Mouse (Mus musculus) liver, adult 2 months (tissue): ENCODE measurements at regions not wholly inside any gene's neighbourhood (a gene's known extent, or its start where the extent isn't known, plus 50 kb on each side); places are given as distances from the start of the nearest gene placed in this dataset.
A peak's percentile ranks its signal among the peaks of the same experiment; 100 is the strongest.
"Not testable (repeated sequence)": the region's sequence is repeated elsewhere in the genome, so short reads cannot be mapped to it uniquely, and the experiment has no call there.

Experiments used
- DNase-seq: peaks from one replicate; pipeline ENCODE4 v3.0.0-alpha.2; 2011; ENCODE audit warnings: low read depth, low spot score; ENCODE audit errors: extremely low read depth
- H3K27ac ChIP-seq: fragments of 200-500 bp; replicated peaks from 2 replicates; pipeline ENCODE4 v1.5.1; 2012; ENCODE audit warnings: low read depth, mild to moderate bottlenecking, control low read depth, inconsistent platforms, low read length; ENCODE audit not compliant: insufficient read depth
- H3K27me3 ChIP-seq: fragments of 200-500 bp; 2 replicates; pipeline ENCODE4 v1.6.1; 2012; ENCODE audit warnings: mild to moderate bottlenecking, moderate library complexity, low read length, inconsistent platforms; ENCODE audit not compliant: control insufficient read depth, insufficient read depth
- H3K36me3 ChIP-seq: fragments of 200-500 bp; 2 replicates; pipeline ENCODE4 v1.6.1; 2012; ENCODE audit warnings: low read length, inconsistent platforms; ENCODE audit not compliant: control insufficient read depth, insufficient read depth
- H3K4me1 ChIP-seq: fragments of 200-500 bp; 2 replicates; pipeline ENCODE4 v1.6.1; 2011; ENCODE audit warnings: low read length; ENCODE audit not compliant: control insufficient read depth, insufficient read depth
- H3K4me3 ChIP-seq: fragments of 200-500 bp; 2 replicates; pipeline ENCODE4 v1.5.1; 2011; ENCODE audit warnings: low read depth, mild to moderate bottlenecking, control low read depth, low read length, moderate library complexity; ENCODE audit not compliant: insufficient read depth
- H3K79me2 ChIP-seq: fragments of 200-500 bp; 2 replicates; pipeline ENCODE4 v1.6.1; 2012; ENCODE audit warnings: inconsistent platforms, mild to moderate bottlenecking, low read length, moderate library complexity; ENCODE audit not compliant: control insufficient read depth, insufficient read depth
- H3K9ac ChIP-seq: fragments of 200-500 bp; 2 replicates; pipeline ENCODE4 v1.6.1; 2012; ENCODE audit warnings: low read depth, mild to moderate bottlenecking, control low read depth, inconsistent platforms, low read length
- CTCF ChIP-seq: fragments of 200-500 bp; IDR thresholded peaks from 2 replicates; pipeline ENCODE4 v1.5.1; 2011; ENCODE audit warnings: low read depth, low read length, control low read depth
- POLR2A ChIP-seq: fragments of 200-500 bp; IDR thresholded peaks from 2 replicates; pipeline ENCODE4 v1.6.1; 2011; ENCODE audit warnings: low read length, control low read depth; ENCODE audit not compliant: insufficient read depth; ENCODE audit errors: extremely low read depth
- WGBS: fragments of 180-500 bp; shearing (Covaris S2); methylation state at CpG from one replicate; pipeline ENCODE4 v1.1.7; 2018; 5-methylcytosine and 5-hydroxymethylcytosine counted together

GRCm38 (mm10) chr5:17208554-17209283 is 164.3 kb upstream of the Speer4f2 start:
- no peak overlapping the region for H3K9ac ChIP-seq
- no peaks in the 10 kb centered on the region for H3K36me3 ChIP-seq
- 81% methylated on average over 4 of the region's 4 CpGs for WGBS
- no peak overlapping the region for H3K4me3 ChIP-seq
- no peak for TF ChIP-seq POLR2A
- TF ChIP-seq CTCF: no peak
- no peaks in the 10 kb centered on the region for H3K79me2 ChIP-seq
- H3K27me3 ChIP-seq: no peaks in the 10 kb centered on the region
- H3K27ac ChIP-seq: no peak overlapping the region
- no peak for DNase-seq
- H3K4me1 ChIP-seq: no peaks in the 10 kb centered on the region

GRCm38 (mm10) chr5:17210723-17211245 is 162.2 kb upstream of the Speer4f2 start:
- Histone ChIP-seq H3K9ac (no peak overlapping the region), H3K27me3 (no peaks in the 10 kb centered on the region), H3K36me3 (no peaks in the 10 kb centered on the region), H3K4me1 (no peaks in the 10 kb centered on the region), H3K27ac (no peak overlapping the region), H3K79me2 (no peaks in the 10 kb centered on the region), H3K4me3 (no peak overlapping the region)
- 64% methylated on average over 6 of the region's 6 CpGs for WGBS
- peak; percentile 18 for DNase-seq
- no peak for TF ChIP-seq POLR2A
- TF ChIP-seq CTCF: no peak

- H3K27ac ChIP-seq, H3K9ac ChIP-seq, DNase-seq, H3K4me3 ChIP-seq, H3K27me3 ChIP-seq, H3K79me2 ChIP-seq, H3K36me3 ChIP-seq, H3K4me1 ChIP-seq: not testable (repeated sequence)
- 77% methylated on average over 1 of the region's 1 CpGs for WGBS
Measured at GRCm38 (mm10) chr5:17223542-17223941, 149.4 kb upstream of the Speer4f2 start.

GRCm38 (mm10) chr5:17247732-17248606 is 125.0 kb upstream of the Speer4f2 start:
- Histone ChIP-seq H3K27me3 (no peaks in the 10 kb centered on the region), H3K4me3 (no peak overlapping the region), H3K27ac (no peak overlapping the region), H3K4me1 (no peaks in the 10 kb centered on the region), H3K79me2 (no peaks in the 10 kb centered on the region), H3K36me3 (no peaks in the 10 kb centered on the region), H3K9ac (no peak overlapping the region)
- 95% methylated on average over 5 of the region's 5 CpGs for WGBS
- no peak for DNase-seq
- no peak for TF ChIP-seq CTCF

- 60% methylated on average over 2 of the region's 2 CpGs for WGBS
- no peak for DNase-seq
- no peak overlapping the region for H3K9ac ChIP-seq
- no peaks in the 10 kb centered on the region for H3K36me3 ChIP-seq
- H3K79me2 ChIP-seq: no peaks in the 10 kb centered on the region
- no peak overlapping the region for H3K4me3 ChIP-seq
- no peaks in the 10 kb centered on the region for H3K4me1 ChIP-seq
- no peak overlapping the region for H3K27ac ChIP-seq
- no peak for TF ChIP-seq CTCF
- TF ChIP-seq POLR2A: no peak
- no peaks in the 10 kb centered on the region for H3K27me3 ChIP-seq
Measured at GRCm38 (mm10) chr5:17260541-17261325, 112.2 kb upstream of the Speer4f2 start.
